8 mouse cellular contexts compared by ENCODE assay signal in genomic region chr2:152828532-152828931, GRCm38 (mm10). TPM values are rescaled to one million over a fixed set of nuclear protein-coding genes. Genes with fewer than 3 reads are reported as not detected.
DNase-seq lines count a peak whose midpoint lies in the region; ATAC-seq and TF ChIP-seq lines count a peak whose summit lies in the region.

No protein-coding gene starts in this region.

- H3K27ac ChIP-seq in thymus, adult 2 months (ENCODE audit: control insufficient read depth, insufficient read depth, low read length), result peak overlapping the region; percentile 52
- H3K27ac ChIP-seq in forebrain, embryonic 15.5 days (replicated peaks), result no peak overlapping the region
- H3K27ac ChIP-seq in kidney, embryonic 16.5 days (ENCODE audit: low read length), result peak overlapping the region; percentile 98
- H3K27ac ChIP-seq in midbrain, postnatal 0 days (ENCODE audit: low read depth, low read length), result no peak overlapping the region

- no peak for DNase-seq in thymus, adult 2 months
- no peak for DNase-seq in thymus, adult 18-20 months
- DNase-seq in midbrain, postnatal 0 days (ENCODE audit: low spot score), result no peak
- no peak for DNase-seq in gastrocnemius, postnatal 14 days
- no peak for DNase-seq in B cell, adult 2 months

- H3K4me3 ChIP-seq in thymus, adult 2 months (ENCODE audit: control insufficient read depth, insufficient read depth, low read length), result peak overlapping the region; percentile 70
- peak overlapping the region; percentile 73 for H3K4me3 ChIP-seq in forebrain, embryonic 15.5 days
- H3K4me3 ChIP-seq in kidney, embryonic 16.5 days (ENCODE audit: low read length), result peak overlapping the region; percentile 74
- peak overlapping the region; percentile 71 for H3K4me3 ChIP-seq in midbrain, postnatal 0 days (ENCODE audit: low read depth, low read length)

- no peaks in the 10 kb centered on the region; the same call in 1 of the 2 replicates for H3K36me3 ChIP-seq in thymus, adult 2 months (ENCODE audit: control insufficient read depth, insufficient read depth, low read length)
- H3K36me3 ChIP-seq in forebrain, embryonic 15.5 days, result no peaks in the 10 kb centered on the region
- H3K36me3 ChIP-seq in kidney, embryonic 16.5 days (ENCODE audit: insufficient read depth, low read length), result no peaks in the 10 kb centered on the region
- H3K36me3 ChIP-seq in midbrain, postnatal 0 days (ENCODE audit: insufficient read depth, low read length), result no peaks in the 10 kb centered on the region

- ATAC-seq in forebrain, embryonic 15.5 days (replicated peaks), result no peak
- no peak for ATAC-seq in kidney, embryonic 16.5 days (ENCODE audit: low FRiP score, low TSS enrichment)
- no peak for ATAC-seq in midbrain, postnatal 0 days (ENCODE audit: low FRiP score)
- no peak for ATAC-seq in inflammation-experienced regulatory T-cells, adult 6 months

- peak overlapping the region; percentile 94 for H3K9ac ChIP-seq in forebrain, embryonic 15.5 days (replicated peaks)
- H3K9ac ChIP-seq in kidney, embryonic 16.5 days (replicated peaks; ENCODE audit: low read length), result peak overlapping the region; percentile 87
- H3K9ac ChIP-seq in midbrain, postnatal 0 days (replicated peaks; ENCODE audit: low read length, poor library complexity, severe bottlenecking), result peak overlapping the region; percentile 86

- H3K27me3 ChIP-seq in thymus, adult 2 months (ENCODE audit: control insufficient read depth, insufficient read depth, low read length), result no peaks in the 10 kb centered on the region
- H3K27me3 ChIP-seq in forebrain, embryonic 15.5 days, result no peaks in the 10 kb centered on the region
- H3K27me3 ChIP-seq in kidney, embryonic 16.5 days (ENCODE audit: insufficient read depth, low read length), result no peaks in the 10 kb centered on the region
- no peaks in the 10 kb centered on the region for H3K27me3 ChIP-seq in midbrain, postnatal 0 days (ENCODE audit: insufficient read depth, low read length)

- intact Hi-C loops in gastrocnemius, postnatal 14 days (cut with DNase I; ENCODE audit: low total_unique reads), result loop anchor here (5.0 kb wide), 1 partner anchor 41 kb away; no protein-coding TSS in a partner anchor

- H3K4me1 ChIP-seq in thymus, adult 2 months (replicated peaks; ENCODE audit: control insufficient read depth, insufficient read depth, low read length), result peaks cover 21% of the 10 kb centered on the region
- peaks cover 64% of the 10 kb centered on the region for H3K4me1 ChIP-seq in forebrain, embryonic 15.5 days
- peaks cover 58% of the 10 kb centered on the region for H3K4me1 ChIP-seq in kidney, embryonic 16.5 days (ENCODE audit: insufficient read depth, low read length)
- H3K4me1 ChIP-seq in midbrain, postnatal 0 days (ENCODE audit: insufficient read depth, low read length), result peaks cover 35% of the 10 kb centered on the region

- H3K9me3 ChIP-seq in forebrain, embryonic 15.5 days, result no peaks in the 10 kb centered on the region
- no peaks in the 10 kb centered on the region for H3K9me3 ChIP-seq in kidney, embryonic 16.5 days (ENCODE audit: low read length)
- H3K9me3 ChIP-seq in midbrain, postnatal 0 days (ENCODE audit: low read length), result no peaks in the 10 kb centered on the region

- 66% methylated on average over 1 of the region's 1 CpGs for WGBS in thymus, adult 2 months
- WGBS in forebrain, embryonic 15.5 days, result 57% methylated on average over 1 of the region's 1 CpGs
- 18% methylated on average over 1 of the region's 1 CpGs for WGBS in kidney, embryonic 16.5 days
- 56% methylated on average over 1 of the region's 1 CpGs for WGBS in midbrain, postnatal 0 days

- peak overlapping the region; percentile 75 for H3K4me2 ChIP-seq in forebrain, embryonic 15.5 days (replicated peaks)
- peak overlapping the region; percentile 86 for H3K4me2 ChIP-seq in kidney, embryonic 16.5 days (replicated peaks; ENCODE audit: low read depth, low read length)
- peak overlapping the region; percentile 92 for H3K4me2 ChIP-seq in midbrain, postnatal 0 days (ENCODE audit: low read depth, low read length, poor library complexity, severe bottlenecking)

- TF ChIP-seq CTCF in thymus, adult 2 months (IDR thresholded peaks at IDR 0.05; ENCODE audit: borderline replicate concordance, control insufficient read depth, extremely low read depth, insufficient read depth, low read length, poor library complexity), result no peak
- no peak for TF ChIP-seq CTCF in midbrain, postnatal 0 days (IDR thresholded peaks at IDR 0.05)

- no peak for TF ChIP-seq POLR2A in thymus, adult 2 months (IDR thresholded peaks at IDR 0.05; ENCODE audit: control insufficient read depth, extremely low read depth, insufficient read depth, low read length, poor library complexity)

RNA-seq across cellular contexts. Expression of gene Bcl2l1, which starts 3.0 kb away (rescaled TPM):
- 205 and 207 TPM in 2 replicates for polyA plus RNA-seq in thymus, adult 2 months (2012; rRNA removed)
- 179 and 183 TPM in 2 replicates for polyA plus RNA-seq in forebrain, embryonic 15.5 days (2015; fragmentation: Nextera tagmentation; extraction: Ambion mirVana)
- polyA plus RNA-seq in kidney, embryonic 16.5 days (2015; fragmentation: Nextera tagmentation; extraction: Ambion mirVana), result 113 and 116 TPM in 2 replicates
- 124 and 133 TPM in 2 replicates for total RNA-seq in midbrain, postnatal 0 days (2014; rRNA removed)
- polyA plus RNA-seq in midbrain, postnatal 0 days (2015; fragmentation: Nextera tagmentation; extraction: Ambion mirVana), result 150 and 158 TPM in 2 replicates
- 10 to 100 TPM; 14.4 to 28.6 TPM for total RNA-seq in gastrocnemius, postnatal 14 days (2021)
- 10 to 100 TPM; 36.5 to 64.5 (median 41.8) TPM for polyA plus RNA-seq in inflammation-experienced regulatory T-cells, adult 6 months (2017; shearing (Covaris generic))

RNA-seq across cellular contexts. Expression of gene Tpx2, which starts 19.2 kb away (rescaled TPM):
- polyA plus RNA-seq in thymus, adult 2 months (2012; rRNA removed), result 16.1 and 19.1 TPM in 2 replicates
- polyA plus RNA-seq in forebrain, embryonic 15.5 days (2015; fragmentation: Nextera tagmentation; extraction: Ambion mirVana), result 50.6 and 51.1 TPM in 2 replicates
- polyA plus RNA-seq in kidney, embryonic 16.5 days (2015; fragmentation: Nextera tagmentation; extraction: Ambion mirVana), result 83.9 and 97.6 TPM in 2 replicates
- total RNA-seq in midbrain, postnatal 0 days (2014; rRNA removed), result 4.2 and 4.7 TPM in 2 replicates
- 4.6 and 4.8 TPM in 2 replicates for polyA plus RNA-seq in midbrain, postnatal 0 days (2015; fragmentation: Nextera tagmentation; extraction: Ambion mirVana)
- total RNA-seq in gastrocnemius, postnatal 14 days (2021), result 1 to 10 TPM; 4.1 to 4.7 TPM
- 10 to 100 TPM in 1 of 3 experiments, 1 to 10 TPM in 2; 5.3 to 56.1 (median 5.7) TPM for polyA plus RNA-seq in inflammation-experienced regulatory T-cells, adult 6 months (2017; shearing (Covaris generic))

Comparison
In these comparisons a context has a peak if more than half of its experiments do, and no peak if none do; other contexts are left out.
1. H3K27ac ChIP-seq: peak in thymus, adult 2 months (single experiment) and kidney, embryonic 16.5 days (single experiment); none in forebrain, embryonic 15.5 days (single experiment) and midbrain, postnatal 0 days (single experiment).
2. Peak in every context shown above with its lines, with median percentiles within 50 percentile points of each other: H3K4me3 ChIP-seq, H3K4me2 ChIP-seq and H3K9ac ChIP-seq.